Mouse (Mus musculus) c-Kit-negative CD71-positive TER-119-positive erythroid progenitor cells, embryonic 14.5 days (primary cell): Measurements from ENCODE around the gene Aqp11.

Source experiments
- DNase-seq: peaks from one replicate; pipeline ENCODE4 v3.0.0-alpha.2; 2013; ENCODE audit warnings: low read depth, low spot score

The Aqp11 gene

GRCm38 (mm10) chr7:97707809-97708208, 30.3 kb downstream of the Aqp11 start:
- no peak for DNase-seq

DNA sequence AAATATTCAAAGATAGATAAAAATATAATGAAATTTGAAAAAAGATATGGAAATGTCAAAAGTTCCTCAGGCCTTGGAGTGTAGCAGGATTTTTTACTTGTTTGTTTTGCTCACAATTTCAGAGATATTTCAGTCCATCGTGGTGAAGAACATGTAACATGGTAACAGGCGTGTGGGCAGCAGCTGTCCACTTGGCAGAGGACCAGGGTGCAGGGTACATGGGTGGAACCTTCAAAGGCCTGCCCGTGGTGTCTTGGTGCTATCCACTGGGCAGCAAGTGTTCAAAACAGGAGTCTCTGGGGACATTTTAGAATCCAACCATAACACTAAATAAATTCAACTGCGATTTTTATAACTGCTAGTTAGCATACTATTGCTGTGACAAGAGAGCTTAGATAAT, 31.0 kb downstream of the Aqp11 start:
- no peak for DNase-seq

DNA sequence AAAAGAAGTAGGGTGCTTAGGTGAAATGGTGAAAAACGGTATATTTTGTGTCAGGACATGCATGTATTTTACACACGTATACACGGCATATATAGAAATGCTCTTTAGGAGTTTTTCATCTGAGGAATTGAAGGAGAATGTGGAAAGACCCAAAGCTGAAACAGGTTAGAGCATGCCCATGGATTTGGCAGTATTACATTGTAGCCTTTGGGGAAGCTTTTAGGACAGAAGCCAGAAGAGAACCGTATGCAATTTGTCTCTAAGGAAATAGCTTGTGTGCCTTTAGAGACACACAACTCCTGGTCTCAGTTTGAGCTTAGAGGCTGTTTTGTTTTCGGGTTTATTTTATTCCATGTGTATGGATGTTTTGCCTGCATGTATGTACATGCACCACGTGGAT, 37.0 kb downstream of the Aqp11 start:
- DNase-seq, result no peak

GRCm38 (mm10) chr7:97700173-97700572, 37.9 kb downstream of the Aqp11 start:
- DNase-seq, result no peak

DNA sequence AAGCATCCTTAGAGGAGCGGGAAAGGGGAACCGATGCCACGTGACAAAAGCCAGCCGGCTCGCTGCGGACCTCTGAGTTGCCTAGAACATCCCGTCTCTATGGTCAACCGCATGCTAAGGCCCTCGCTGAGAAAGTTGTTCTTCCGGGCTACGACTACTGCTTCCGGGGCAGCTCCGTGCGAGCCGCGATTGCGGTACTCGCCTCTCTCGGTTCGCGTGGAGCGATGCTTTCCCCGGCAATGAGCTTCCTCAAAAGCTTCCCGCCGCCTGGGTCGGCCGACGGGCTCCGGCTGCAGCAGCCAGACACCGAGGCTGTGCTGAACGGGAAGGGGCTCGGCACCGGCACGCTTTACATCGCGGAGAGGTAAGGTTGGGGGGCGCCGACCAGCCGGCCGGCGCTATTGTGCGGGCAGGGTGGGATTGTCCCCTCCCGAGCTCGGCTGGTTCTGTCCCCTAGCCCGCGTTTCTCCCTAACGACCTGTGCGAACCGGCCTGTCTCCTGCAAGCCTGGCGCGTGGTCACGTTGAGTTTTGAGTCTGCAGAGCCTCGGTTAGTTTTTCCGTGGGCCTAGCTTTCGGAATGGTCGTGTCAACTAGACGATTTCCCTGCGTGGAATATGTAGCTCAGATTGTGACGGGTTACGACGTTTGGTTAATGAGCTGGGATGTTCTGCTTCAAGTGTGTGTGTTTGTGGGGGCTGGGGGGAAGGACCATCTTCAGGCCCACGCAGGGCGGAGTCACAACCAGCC, 41.4 kb downstream of the Aqp11 start, which contains the start of gene Clns1a:
TSS of gene Clns1a (plus strand) at position 129 of the 749 bp plus-strand sequence.
- peak; percentile 75 for DNase-seq

GRCm38 (mm10) chr7:97696133-97696505, 42.0 kb downstream of the Aqp11 start:
- no peak for DNase-seq

DNA sequence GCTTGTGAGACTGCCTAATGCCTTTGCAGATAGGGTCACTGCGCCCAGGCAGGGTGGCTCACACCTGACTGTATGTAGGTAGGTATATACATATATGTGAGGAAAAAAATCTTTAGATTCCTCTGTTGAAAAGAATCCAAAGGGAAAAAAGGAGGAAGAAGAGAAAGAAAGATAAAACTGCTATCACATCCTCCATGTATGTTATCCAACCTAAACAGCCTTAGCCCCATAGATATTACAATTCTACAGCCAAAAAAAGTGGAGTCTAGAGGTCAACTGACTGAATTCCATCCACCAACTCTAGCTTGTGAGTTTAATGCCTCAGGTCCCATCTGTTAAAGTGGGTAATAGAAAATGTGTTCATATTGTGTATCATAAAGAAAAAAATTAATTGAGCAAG, 42.6 kb downstream of the Aqp11 start:
- no peak for DNase-seq

DNA sequence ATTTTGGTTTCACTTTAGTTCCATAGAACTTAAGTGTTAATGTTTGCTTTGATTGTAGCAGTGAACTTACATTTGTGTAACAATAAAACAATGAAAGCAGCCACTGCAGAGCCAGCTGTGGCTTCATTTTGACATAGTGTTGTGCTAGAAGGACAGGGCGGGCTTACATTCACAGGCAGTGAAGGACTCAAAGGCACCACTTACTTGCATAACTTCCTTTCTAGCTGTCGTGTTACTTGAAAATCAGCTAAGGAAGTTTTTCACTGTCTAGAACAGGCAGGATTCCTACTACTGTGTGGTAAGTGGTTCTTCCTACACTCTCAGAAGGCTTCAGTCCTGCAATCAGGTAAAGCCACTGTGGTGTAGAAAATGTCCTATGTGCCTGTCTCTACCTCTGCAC, 50.3 kb downstream of the Aqp11 start:
- no peak for DNase-seq

- no peak for DNase-seq
Observed at GRCm38 (mm10) chr7:97679239-97679638, 58.9 kb downstream of the Aqp11 start.
